Mouse (Mus musculus) lung, postnatal 0 days (tissue): Measurements from ENCODE around the gene Timm8a2.

Experiments
- CTCF ChIP-seq: IDR thresholded peaks from 2 replicates; pipeline ENCODE4 v1.5.1; 2016; ENCODE audit warnings: antibody characterized with exemption, mild to moderate bottlenecking
- EP300 ChIP-seq: IDR thresholded peaks from 2 replicates; pipeline ENCODE4 v1.6.1; 2016; ENCODE audit warnings: antibody characterized with exemption, mild to moderate bottlenecking, control low read depth

DNA sequence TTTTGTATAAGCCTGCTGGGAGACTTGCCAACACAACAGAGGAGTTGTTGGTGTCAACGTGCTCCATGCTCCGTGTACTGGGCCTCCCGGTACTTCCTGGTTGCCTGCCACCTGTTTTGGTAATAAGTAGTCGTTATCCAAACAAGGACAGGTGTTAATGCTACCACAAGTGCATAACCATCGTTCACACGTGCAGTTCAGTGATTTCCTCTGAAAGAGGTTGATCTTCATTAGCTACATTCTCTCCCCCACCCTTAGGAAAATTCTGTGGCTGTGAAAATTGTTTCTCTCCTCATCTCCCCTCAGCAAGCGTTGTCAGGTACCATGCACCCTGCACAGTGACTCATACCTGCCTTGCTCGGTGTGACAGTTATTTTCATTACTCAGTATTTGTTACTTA, 35.0 kb upstream of the Timm8a2 start:
- no peak for TF ChIP-seq CTCF
- no peak for TF ChIP-seq EP300
